Mouse (Mus musculus) heart, adult 2 months (tissue): Measurements from ENCODE around the gene Atp23. TPM values are rescaled to one million over a fixed set of nuclear protein-coding genes. Genes with fewer than 3 reads are reported as not detected.
A peak's percentile ranks its signal among the peaks of the same experiment; 100 is the strongest.

ENCODE experiments used
- DNase-seq, 2 experiments: peaks; one replicate each; pipeline ENCODE4 v3.0.0; 2021
- H3K27ac ChIP-seq: fragments of 200-600 bp; 2 replicates; pipeline ENCODE4 v1.8.1; 2022
- H3K27me3 ChIP-seq: fragments of 200-500 bp; 2 replicates; pipeline ENCODE4 v1.6.1; 2012; ENCODE audit warnings: mild to moderate bottlenecking, low read length, inconsistent platforms, mixed read lengths; ENCODE audit not compliant: control insufficient read depth, insufficient read depth
- H3K36me3 ChIP-seq: fragments of 200-500 bp; 2 replicates; pipeline ENCODE4 v1.6.1; 2012; ENCODE audit warnings: low read length, inconsistent platforms; ENCODE audit not compliant: control insufficient read depth, insufficient read depth
- H3K4me1 ChIP-seq: fragments of 200-500 bp; 2 replicates; pipeline ENCODE4 v1.6.1; 2011; ENCODE audit warnings: low read length; ENCODE audit not compliant: control insufficient read depth, insufficient read depth
- H3K4me3 ChIP-seq: fragments of 200-600 bp; 2 replicates; pipeline ENCODE4 v1.8.1; 2022
- H3K79me2 ChIP-seq: fragments of 200-500 bp; replicated peaks from 2 replicates; pipeline ENCODE4 v1.6.1; 2012; ENCODE audit warnings: mild to moderate bottlenecking, inconsistent platforms, low read length, moderate library complexity, mixed read lengths; ENCODE audit not compliant: control insufficient read depth, insufficient read depth
- H3K9ac ChIP-seq: fragments of 200-500 bp; 2 replicates; pipeline ENCODE4 v1.6.1; 2012; ENCODE audit warnings: low read depth, mild to moderate bottlenecking, control low read depth, inconsistent platforms, low read length, mixed read lengths
- CTCF ChIP-seq: fragments of 200-600 bp; IDR thresholded peaks from 2 replicates; pipeline ENCODE4 v1.8.1; 2022; ENCODE audit warnings: antibody characterized with exemption, mild to moderate bottlenecking, moderate library complexity
- EP300 ChIP-seq: fragments of 200-500 bp; IDR thresholded peaks from 2 replicates; pipeline ENCODE4 v1.6.1; 2011; ENCODE audit warnings: low read depth, low read length, control low read depth; ENCODE audit not compliant: insufficient read depth
- POLR2A ChIP-seq: fragments of 200-500 bp; IDR thresholded peaks from 2 replicates; pipeline ENCODE4 v1.6.1; 2011; ENCODE audit warnings: mild to moderate bottlenecking, low read depth, low read length, control low read depth; ENCODE audit not compliant: insufficient read depth
- WGBS: fragments of 180-500 bp; shearing (Covaris S2); methylation state at CpG from one replicate; pipeline ENCODE4 v1.1.7; 2018; 5-methylcytosine and 5-hydroxymethylcytosine counted together
- intact Hi-C: fragments of 180-260 bp; cut with DNase I; formaldehyde crosslinking; loops from one replicate; pipeline ENCODE4 v1.15.1; 2025
- polyA plus RNA-seq: library from polyadenylated mRNA; depleted of rRNA; stranded (reverse); fragments of >200 nt; gene quantifications from 2 replicates; pipeline ENCODE4 v1.2.3, GENCODE M21; 2012
- total RNA-seq, 2 experiments: library from RNA; stranded (reverse); gene quantifications; 2 replicates each; pipeline ENCODE4 v1.2.3; 2021

The Atp23 gene
- total and polyA plus RNA-seq, 3 experiments, result 4.9 to 5.5 (median 5.3) TPM

DNA sequence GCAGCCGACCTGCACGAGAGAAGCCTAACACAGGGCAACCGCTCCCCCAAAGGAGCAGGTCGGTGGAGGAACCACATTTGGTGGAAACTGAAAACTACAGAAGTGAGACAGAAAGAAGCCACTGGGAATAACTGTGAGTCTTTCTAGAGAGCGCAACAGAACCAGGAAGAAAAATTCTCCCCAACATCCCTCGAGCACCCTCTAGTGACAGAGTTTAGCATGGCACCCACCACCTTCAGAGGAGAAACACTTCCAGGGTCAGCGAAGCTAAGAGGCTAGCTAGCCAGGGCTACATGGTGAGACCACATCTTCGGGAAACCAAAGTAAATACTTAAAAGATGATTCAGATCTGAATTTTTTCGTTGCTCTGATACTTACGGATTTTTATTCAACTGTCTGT lies 47.9 kb downstream of the Atp23 start:
- no peak for DNase-seq

GRCm38 (mm10) chr10:126845309-126845911 lies 55.7 kb downstream of the Atp23 start:
- H3K27me3 ChIP-seq, result no peaks in the 10 kb centered on the region
- intact Hi-C loops, result no loop called here
- no peak overlapping the region for H3K9ac ChIP-seq
- no peak overlapping the region for H3K4me3 ChIP-seq
- WGBS, result 48% methylated on average over 10 of the region's 10 CpGs
- no peaks in the 10 kb centered on the region for H3K79me2 ChIP-seq
- no peaks in the 10 kb centered on the region for H3K4me1 ChIP-seq
- H3K36me3 ChIP-seq, result no peaks in the 10 kb centered on the region
- TF ChIP-seq POLR2A (no peak), EP300 (no peak), CTCF (no peak)
- H3K27ac ChIP-seq, result no peak overlapping the region
- DNase-seq, result no peak

More for the DNA sequence above, 47.9 kb downstream of the Atp23 start:
- H3K27me3 ChIP-seq, result no peaks in the 10 kb centered on the region
- TF ChIP-seq POLR2A, result no peak
- no peak for TF ChIP-seq EP300
- peak; percentile 56 for TF ChIP-seq CTCF
- no peak overlapping the region for H3K27ac ChIP-seq
- H3K4me3 ChIP-seq, result no peak overlapping the region
- no peaks in the 10 kb centered on the region for H3K36me3 ChIP-seq
- intact Hi-C loops, result no loop called here
- no peaks in the 10 kb centered on the region for H3K4me1 ChIP-seq
- H3K79me2 ChIP-seq, result no peaks in the 10 kb centered on the region
- WGBS, result 81% methylated on average over 10 of the region's 10 CpGs
- no peak overlapping the region for H3K9ac ChIP-seq

DNA sequence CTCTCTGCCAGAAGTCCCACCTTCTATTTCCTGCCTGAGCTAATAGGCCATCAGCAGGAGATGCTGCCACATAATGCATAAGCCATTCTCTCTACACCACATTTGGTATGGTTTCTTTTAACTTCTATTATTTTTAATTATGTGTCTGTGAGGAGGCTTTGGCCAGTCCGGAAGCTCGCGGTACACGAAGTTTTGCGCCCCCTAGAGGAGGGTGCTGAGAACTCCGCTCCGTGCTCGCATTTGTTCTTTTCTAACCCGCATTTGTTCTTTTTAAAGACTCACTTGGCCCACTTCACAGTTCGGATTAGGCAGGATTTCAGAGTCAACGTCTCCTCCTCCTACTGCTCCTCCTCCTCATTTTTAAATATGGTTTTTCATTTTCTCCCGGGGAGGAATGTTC lies 56.5 kb downstream of the Atp23 start:
- WGBS, result 43% methylated on average over 12 of the region's 12 CpGs

GRCm38 (mm10) chr10:126840266-126840665 lies 60.9 kb downstream of the Atp23 start:
- DNase-seq, result no peak
- no peaks in the 10 kb centered on the region for H3K36me3 ChIP-seq
- no peak overlapping the region for H3K9ac ChIP-seq
- H3K4me3 ChIP-seq, result no peak overlapping the region
- H3K4me1 ChIP-seq, result no peaks in the 10 kb centered on the region
- no peaks in the 10 kb centered on the region for H3K79me2 ChIP-seq
- TF ChIP-seq POLR2A (no peak), CTCF (peak; percentile 24), EP300 (no peak)
- intact Hi-C loops, result no loop called here
- H3K27me3 ChIP-seq, result no peaks in the 10 kb centered on the region
- no peak overlapping the region for H3K27ac ChIP-seq

More for the DNA sequence above, 56.5 kb downstream of the Atp23 start:
- no peaks in the 10 kb centered on the region for H3K4me1 ChIP-seq
- H3K79me2 ChIP-seq, result no peaks in the 10 kb centered on the region
- no peaks in the 10 kb centered on the region for H3K36me3 ChIP-seq
- DNase-seq, result no peak
- no peak overlapping the region for H3K9ac ChIP-seq
- no peak overlapping the region for H3K4me3 ChIP-seq
- intact Hi-C loops, result no loop called here
- no peak overlapping the region for H3K27ac ChIP-seq
- H3K27me3 ChIP-seq, result no peaks in the 10 kb centered on the region
- TF ChIP-seq POLR2A (no peak), EP300 (no peak), CTCF (peak; percentile 51)

DNA sequence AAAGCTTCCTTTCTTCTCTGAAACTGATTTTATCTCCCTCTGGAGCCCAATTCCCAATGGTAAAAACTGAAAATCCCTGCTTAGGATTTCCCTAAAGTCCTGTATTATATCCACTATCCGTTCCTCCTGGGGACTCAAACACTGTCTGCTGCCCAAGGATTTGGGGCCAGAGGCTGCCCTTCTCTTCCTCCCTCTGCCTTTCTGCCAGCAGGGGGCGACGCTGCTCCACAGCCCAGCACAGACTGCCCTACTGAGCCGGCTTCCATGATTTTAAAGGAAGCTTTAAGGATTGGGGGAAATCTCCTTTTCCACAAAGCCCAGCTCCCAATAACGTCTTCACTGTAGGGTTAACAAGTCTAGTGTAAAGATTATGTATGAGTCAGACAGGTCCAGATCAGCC lies 68.1 kb downstream of the Atp23 start:
- Histone ChIP-seq H3K27ac (no peak overlapping the region), H3K36me3 (no peaks in the 10 kb centered on the region), H3K9ac (no peak overlapping the region), H3K27me3 (no peaks in the 10 kb centered on the region), H3K79me2 (no peaks in the 10 kb centered on the region), H3K4me3 (no peak overlapping the region), H3K4me1 (no peaks in the 10 kb centered on the region)
- DNase-seq, result peak in 1 of 2 experiments; percentile 23
- WGBS, result 34% methylated on average over 5 of the region's 5 CpGs
- intact Hi-C loops, result loop anchor here (2.0 kb wide), 1 partner anchor 36 kb away; no protein-coding TSS in a partner anchor
- TF ChIP-seq POLR2A (no peak), CTCF (peak; percentile 60), EP300 (no peak)

GRCm38 (mm10) chr10:126831329-126831728 lies 69.8 kb downstream of the Atp23 start:
- H3K9ac ChIP-seq, result no peak overlapping the region
- no peak for DNase-seq
- no peak overlapping the region for H3K4me3 ChIP-seq
- H3K27me3 ChIP-seq, result no peaks in the 10 kb centered on the region
- WGBS, result 88% methylated on average over 5 of the region's 5 CpGs
- no peaks in the 10 kb centered on the region for H3K4me1 ChIP-seq
- no peak overlapping the region for H3K27ac ChIP-seq
- intact Hi-C loops, result no loop called here
- no peaks in the 10 kb centered on the region for H3K79me2 ChIP-seq
- H3K36me3 ChIP-seq, result no peaks in the 10 kb centered on the region
- no peak for TF ChIP-seq POLR2A
- no peak for TF ChIP-seq EP300
- TF ChIP-seq CTCF, result no peak
